Mouse (Mus musculus) spleen, adult 2 months (tissue): Measurements from ENCODE around the gene Gpr142.

Experiments
- CTCF ChIP-seq: fragments of 200-500 bp; IDR thresholded peaks from 2 replicates; pipeline ENCODE4 v1.5.1; 2011; ENCODE audit warnings: mild to moderate bottlenecking, inconsistent platforms; ENCODE audit not compliant: insufficient read depth, insufficient read length, insufficient replicate concordance; ENCODE audit errors: extremely low read depth
- POLR2A ChIP-seq: fragments of 200-500 bp; IDR thresholded peaks from 2 replicates; pipeline ENCODE4 v1.6.1; 2011; ENCODE audit warnings: low read depth, low read length, inconsistent platforms

DNA sequence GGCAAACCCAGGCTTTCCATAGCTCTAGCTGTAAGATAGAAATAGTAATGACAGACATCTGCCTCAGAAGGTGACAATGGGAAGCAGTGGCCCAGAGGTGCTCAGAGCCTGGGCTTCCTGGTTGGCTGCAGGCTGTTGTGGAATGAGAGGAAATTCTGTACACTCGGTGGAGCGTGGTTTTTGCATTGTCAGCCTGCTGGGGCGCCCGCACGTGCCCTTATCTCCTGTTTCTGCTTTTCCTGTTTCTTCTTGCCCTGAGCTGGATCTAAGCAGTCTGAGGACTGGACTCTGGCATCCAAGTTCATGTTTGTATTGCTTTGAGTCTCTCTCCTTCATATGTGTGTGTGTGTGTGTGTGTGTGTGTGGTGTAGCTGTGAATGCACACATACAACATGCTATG is 28.0 kb downstream of the Gpr142 start:
- no peak for TF ChIP-seq CTCF
- TF ChIP-seq POLR2A, result no peak
